Mouse (Mus musculus): Measurements from ENCODE around the gene Lrguk.

GRCm38 (mm10) chr6:34179911-34180310, 150.7 kb downstream of the Lrguk start:
- TF ChIP-seq CTCF (IDR thresholded peaks at IDR 0.05; ENCODE audit: insufficient read depth, low read length), result no peak
- TF ChIP-seq POLR2A (IDR thresholded peaks at IDR 0.05; ENCODE audit: borderline replicate concordance, extremely low read depth, low read depth, low read length), result no peak
